Mouse (Mus musculus) spleen, adult 2 months (tissue): Measurements from ENCODE around the gene Naa25.

ENCODE experiments used
- CTCF ChIP-seq: fragments of 200-500 bp; IDR thresholded peaks from 2 replicates; pipeline ENCODE4 v1.5.1; 2011; ENCODE audit warnings: mild to moderate bottlenecking, inconsistent platforms; ENCODE audit not compliant: insufficient read depth, insufficient read length, insufficient replicate concordance; ENCODE audit errors: extremely low read depth
- POLR2A ChIP-seq: fragments of 200-500 bp; IDR thresholded peaks from 2 replicates; pipeline ENCODE4 v1.6.1; 2011; ENCODE audit warnings: low read depth, low read length, inconsistent platforms

- TF ChIP-seq CTCF (no peak), POLR2A (no peak)
These were observed 87.1 kb downstream of the Naa25 start for GRCm38 (mm10) chr5:121484801-121485200.
